Mouse (Mus musculus): ENCODE data around the gene Tatdn2. TPM values are rescaled to one million over a fixed set of nuclear protein-coding genes. Genes with fewer than 3 reads are reported as not detected.

Tatdn2 gene
- polyA plus RNA-seq, 1 experiment = 35.5 TPM

GRCm38 (mm10) chr6:113714797-113715196, 17.9 kb downstream of the Tatdn2 start:
- 32% methylated on average over 1 of the region's 1 CpGs for WGBS
- H3K36me3 ChIP-seq (ENCODE audit: control insufficient read depth, insufficient read depth, low read length) = no peaks in the 10 kb centered on the region; the same call in none of the 2 replicates

GRCm38 (mm10) chr6:113717541-113717940, 20.7 kb downstream of the Tatdn2 start:
- Histone ChIP-seq H3K27me3 (replicated peaks; ENCODE audit: control insufficient read depth, insufficient read depth, low read length) (no peaks in the 10 kb centered on the region), H3K36me3 (ENCODE audit: control insufficient read depth, insufficient read depth, low read length) (no peaks in the 10 kb centered on the region; the same call in 1 of the 2 replicates), H3K4me1 (ENCODE audit: control insufficient read depth, insufficient read depth, low read length) (no peaks in the 10 kb centered on the region; the same call in 1 of the 2 replicates), H3K4me3 (ENCODE audit: insufficient read depth, low read depth, low read length) (no peak overlapping the region), H3K27ac (ENCODE audit: insufficient read depth, low read depth, low read length) (no peak overlapping the region)
- no peak for DNase-seq
- TF ChIP-seq CTCF (conservative IDR thresholded peaks at IDR 0.05; ENCODE audit: insufficient read depth, insufficient read length, low read depth, low read length) (no peak), POLR2A (IDR thresholded peaks at IDR 0.05; ENCODE audit: low read depth, low read length) (no peak)
- 83% methylated on average over 3 of the region's 3 CpGs for WGBS

More at GRCm38 (mm10) chr6:113714797-113715196, 17.9 kb downstream of the Tatdn2 start:
- no peak for TF ChIP-seq CTCF (conservative IDR thresholded peaks at IDR 0.05; ENCODE audit: insufficient read depth, insufficient read length, low read depth, low read length)
- TF ChIP-seq POLR2A (IDR thresholded peaks at IDR 0.05; ENCODE audit: low read depth, low read length) = no peak
- no peaks in the 10 kb centered on the region for H3K27me3 ChIP-seq (replicated peaks; ENCODE audit: control insufficient read depth, insufficient read depth, low read length)
- H3K27ac ChIP-seq (ENCODE audit: insufficient read depth, low read depth, low read length) = no peak overlapping the region
- DNase-seq = peak; percentile 72
- H3K4me1 ChIP-seq (ENCODE audit: control insufficient read depth, insufficient read depth, low read length) = no peaks in the 10 kb centered on the region; the same call in 1 of the 2 replicates
- no peak overlapping the region for H3K4me3 ChIP-seq (ENCODE audit: insufficient read depth, low read depth, low read length)

- no peaks in the 10 kb centered on the region; the same call in 1 of the 2 replicates for H3K36me3 ChIP-seq (ENCODE audit: control insufficient read depth, insufficient read depth, low read length)
- no peak for DNase-seq
- no peaks in the 10 kb centered on the region for H3K4me1 ChIP-seq (ENCODE audit: control insufficient read depth, insufficient read depth, low read length)
- H3K27ac ChIP-seq (ENCODE audit: insufficient read depth, low read depth, low read length) = no peak within 1 kb of the TSS
- H3K4me3 ChIP-seq (ENCODE audit: insufficient read depth, low read depth, low read length) = no peak within 1 kb of the TSS
- TF ChIP-seq CTCF (conservative IDR thresholded peaks at IDR 0.05; ENCODE audit: insufficient read depth, insufficient read length, low read depth, low read length) = no peak
- no peak for TF ChIP-seq POLR2A (IDR thresholded peaks at IDR 0.05; ENCODE audit: low read depth, low read length)
- 83% methylated on average over 3 of the region's 3 CpGs for WGBS
- no peaks in the 10 kb centered on the region for H3K27me3 ChIP-seq (replicated peaks; ENCODE audit: control insufficient read depth, insufficient read depth, low read length)
Observed at GRCm38 (mm10) chr6:113719878-113720277, 23.0 kb downstream of the Tatdn2 start, which contains the start of gene Ghrl. Ghrl (minus strand) TSS chr6:113719880.

GRCm38 (mm10) chr6:113721061-113721460, 24.2 kb downstream of the Tatdn2 start:
- 86% methylated on average over 4 of the region's 4 CpGs for WGBS
- no peak for DNase-seq
- Histone ChIP-seq H3K27me3 (replicated peaks; ENCODE audit: control insufficient read depth, insufficient read depth, low read length) (no peaks in the 10 kb centered on the region), H3K4me3 (ENCODE audit: insufficient read depth, low read depth, low read length) (no peak overlapping the region), H3K36me3 (ENCODE audit: control insufficient read depth, insufficient read depth, low read length) (no peaks in the 10 kb centered on the region; the same call in 1 of the 2 replicates), H3K27ac (ENCODE audit: insufficient read depth, low read depth, low read length) (no peak overlapping the region), H3K4me1 (ENCODE audit: control insufficient read depth, insufficient read depth, low read length) (no peaks in the 10 kb centered on the region)
- no peak for TF ChIP-seq POLR2A (IDR thresholded peaks at IDR 0.05; ENCODE audit: low read depth, low read length)
- TF ChIP-seq CTCF (conservative IDR thresholded peaks at IDR 0.05; ENCODE audit: insufficient read depth, insufficient read length, low read depth, low read length) = no peak

GRCm38 (mm10) chr6:113728181-113728580, 31.3 kb downstream of the Tatdn2 start:
- Histone ChIP-seq H3K36me3 (ENCODE audit: control insufficient read depth, insufficient read depth, low read length) (peaks cover 1% of the 10 kb centered on the region), H3K27ac (ENCODE audit: insufficient read depth, low read depth, low read length) (no peak overlapping the region), H3K4me3 (ENCODE audit: insufficient read depth, low read depth, low read length) (no peak overlapping the region), H3K4me1 (ENCODE audit: control insufficient read depth, insufficient read depth, low read length) (no peaks in the 10 kb centered on the region), H3K27me3 (replicated peaks; ENCODE audit: control insufficient read depth, insufficient read depth, low read length) (no peaks in the 10 kb centered on the region)
- 87% methylated on average over 7 of the region's 7 CpGs for WGBS
- no peak for TF ChIP-seq CTCF (conservative IDR thresholded peaks at IDR 0.05; ENCODE audit: insufficient read depth, insufficient read length, low read depth, low read length)
- TF ChIP-seq POLR2A (IDR thresholded peaks at IDR 0.05; ENCODE audit: low read depth, low read length) = no peak
- no peak for DNase-seq

DNA sequence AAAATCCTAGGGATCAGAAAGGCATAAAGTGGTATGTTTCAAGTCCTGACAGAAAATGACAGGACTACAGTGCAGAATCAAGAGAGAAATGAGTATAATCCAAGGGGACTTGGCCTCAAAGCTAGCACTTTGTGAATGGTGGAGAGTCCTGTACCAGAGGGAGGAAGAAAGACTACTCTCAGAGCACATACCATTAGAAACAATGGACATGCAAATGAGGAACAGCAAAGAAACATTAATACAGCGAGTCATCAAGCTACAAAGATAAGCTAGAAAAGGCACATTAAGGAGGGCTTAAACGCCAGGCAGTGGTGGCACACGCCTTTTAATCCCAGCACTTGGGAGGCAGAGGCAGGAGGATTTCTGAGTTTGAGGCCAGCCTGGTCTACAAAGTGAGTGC, 34.4 kb downstream of the Tatdn2 start:
- TF ChIP-seq CTCF (conservative IDR thresholded peaks at IDR 0.05; ENCODE audit: insufficient read depth, insufficient read length, low read depth, low read length) = no peak
- TF ChIP-seq POLR2A (IDR thresholded peaks at IDR 0.05; ENCODE audit: low read depth, low read length) = no peak
- Histone ChIP-seq H3K36me3 (ENCODE audit: control insufficient read depth, insufficient read depth, low read length) (peaks cover 1% of the 10 kb centered on the region), H3K4me1 (ENCODE audit: control insufficient read depth, insufficient read depth, low read length) (no peaks in the 10 kb centered on the region), H3K27ac (ENCODE audit: insufficient read depth, low read depth, low read length) (no peak overlapping the region), H3K27me3 (replicated peaks; ENCODE audit: control insufficient read depth, insufficient read depth, low read length) (no peaks in the 10 kb centered on the region), H3K4me3 (ENCODE audit: insufficient read depth, low read depth, low read length) (no peak overlapping the region)
- WGBS = 94% methylated on average over 3 of the region's 3 CpGs
- DNase-seq = no peak

DNA sequence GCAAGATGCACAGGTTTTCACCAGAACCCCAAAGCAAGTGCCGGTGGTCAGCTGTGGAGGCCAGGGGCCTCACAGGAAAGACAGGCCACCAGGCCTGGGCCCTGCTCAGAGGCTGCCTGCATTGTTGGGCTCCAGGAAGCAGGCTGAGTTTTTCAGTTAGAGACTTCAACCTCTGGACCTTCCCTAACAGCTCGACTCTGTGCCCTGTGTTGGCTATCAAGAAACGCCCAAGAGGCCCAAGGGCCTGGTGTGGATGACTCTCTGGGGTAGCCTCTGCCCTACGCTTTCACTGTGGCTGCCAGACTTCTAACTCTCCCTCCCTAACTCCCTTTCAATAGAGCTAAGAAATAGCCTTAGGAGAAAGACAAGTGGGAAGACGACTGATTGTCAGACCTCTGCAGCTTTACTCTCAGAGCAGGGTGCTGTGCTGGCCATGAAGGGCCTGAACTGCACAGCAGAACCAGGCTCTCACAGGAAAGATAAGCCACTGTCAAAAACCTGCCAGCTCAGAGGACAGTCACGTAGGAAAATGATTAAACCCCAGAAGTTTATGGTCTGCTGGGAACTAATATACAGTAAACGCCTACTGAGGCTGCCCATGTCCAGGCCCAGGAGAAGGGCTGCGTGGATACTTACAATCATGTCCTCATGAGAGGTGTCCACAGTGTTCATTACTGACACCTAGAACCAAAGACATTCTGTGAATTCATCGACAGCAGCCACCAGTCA, 40.6 kb downstream of the Tatdn2 start:
- Histone ChIP-seq H3K4me3 (ENCODE audit: insufficient read depth, low read depth, low read length) (no peak overlapping the region), H3K4me1 (ENCODE audit: control insufficient read depth, insufficient read depth, low read length) (peaks cover 3% of the 10 kb centered on the region; the same call in 1 of the 2 replicates), H3K27ac (ENCODE audit: insufficient read depth, low read depth, low read length) (no peak overlapping the region), H3K36me3 (ENCODE audit: control insufficient read depth, insufficient read depth, low read length) (no peaks in the 10 kb centered on the region), H3K27me3 (replicated peaks; ENCODE audit: control insufficient read depth, insufficient read depth, low read length) (no peaks in the 10 kb centered on the region)
- WGBS = 76% methylated on average over 9 of the region's 9 CpGs
- TF ChIP-seq CTCF (conservative IDR thresholded peaks at IDR 0.05; ENCODE audit: insufficient read depth, insufficient read length, low read depth, low read length) = no peak
- TF ChIP-seq POLR2A (IDR thresholded peaks at IDR 0.05; ENCODE audit: low read depth, low read length) = no peak
- peak; percentile 26 for DNase-seq

Measured in kidney, adult 2 months (tissue).